Mouse (Mus musculus) frontal cortex, postnatal 36 days (tissue): ENCODE results near the gene Timp4.

Experiments used
- DNase-seq, 2 experiments: peaks; one replicate each; pipeline ENCODE4 v3.0.0; 2022; ENCODE audit warnings: low spot score in 2 of 2

The Timp4 gene

GRCm38 (mm10) chr6:115252099-115252873, at the start of gene Timp4:
Gene Timp4, minus strand, starts transcription at chr6:115252205.
- no peak for DNase-seq

GRCm38 (mm10) chr6:115293877-115294276, 41.9 kb upstream of the Timp4 start:
- DNase-seq: no peak

- DNase-seq: peak in 1 of 2 experiments; percentile 60
Observed at GRCm38 (mm10) chr6:115292621-115293020, 40.6 kb upstream of the Timp4 start.

GRCm38 (mm10) chr6:115291823-115292222, 39.8 kb upstream of the Timp4 start:
- DNase-seq: peak in 1 of 2 experiments; percentile 59

GRCm38 (mm10) chr6:115291068-115291467, 39.1 kb upstream of the Timp4 start:
- DNase-seq: no peak

- no peak for DNase-seq
Observed at GRCm38 (mm10) chr6:115290561-115290960, 38.6 kb upstream of the Timp4 start.

- no peak for DNase-seq
Observed at GRCm38 (mm10) chr6:115288223-115288622, 36.2 kb upstream of the Timp4 start.

GRCm38 (mm10) chr6:115286441-115286840, 34.4 kb upstream of the Timp4 start:
- peak; percentile 45 to 75 for DNase-seq

- no peak for DNase-seq
Observed at GRCm38 (mm10) chr6:115284153-115284552, 32.1 kb upstream of the Timp4 start.

GRCm38 (mm10) chr6:115279639-115280038, 27.6 kb upstream of the Timp4 start:
- DNase-seq: no peak

GRCm38 (mm10) chr6:115278086-115278485, 26.1 kb upstream of the Timp4 start:
- peak in 1 of 2 experiments; percentile 58 for DNase-seq

GRCm38 (mm10) chr6:115275116-115275815, 23.3 kb upstream of the Timp4 start:
- no peak for DNase-seq

- DNase-seq: no peak
Observed at GRCm38 (mm10) chr6:115274705-115275104, 22.7 kb upstream of the Timp4 start.

GRCm38 (mm10) chr6:115273346-115273745, 21.3 kb upstream of the Timp4 start:
- DNase-seq: no peak

- DNase-seq: no peak
Observed at GRCm38 (mm10) chr6:115271866-115272271, 19.9 kb upstream of the Timp4 start.

- DNase-seq: no peak
Observed at GRCm38 (mm10) chr6:115271326-115271725, 19.3 kb upstream of the Timp4 start.

GRCm38 (mm10) chr6:115270085-115270484, 18.1 kb upstream of the Timp4 start:
- DNase-seq: no peak

- no peak for DNase-seq
Observed at GRCm38 (mm10) chr6:115269561-115269960, 17.6 kb upstream of the Timp4 start.

GRCm38 (mm10) chr6:115268551-115269385, 16.8 kb upstream of the Timp4 start:
- no peak for DNase-seq

- DNase-seq: peak; percentile 62 to 83
Observed at GRCm38 (mm10) chr6:115267916-115268315, 15.9 kb upstream of the Timp4 start.

- DNase-seq: no peak
Observed at GRCm38 (mm10) chr6:115266791-115267190, 14.8 kb upstream of the Timp4 start.

- DNase-seq: no peak
Observed at GRCm38 (mm10) chr6:115260507-115260906, 8.5 kb upstream of the Timp4 start.
